In the genomic region with DNA sequence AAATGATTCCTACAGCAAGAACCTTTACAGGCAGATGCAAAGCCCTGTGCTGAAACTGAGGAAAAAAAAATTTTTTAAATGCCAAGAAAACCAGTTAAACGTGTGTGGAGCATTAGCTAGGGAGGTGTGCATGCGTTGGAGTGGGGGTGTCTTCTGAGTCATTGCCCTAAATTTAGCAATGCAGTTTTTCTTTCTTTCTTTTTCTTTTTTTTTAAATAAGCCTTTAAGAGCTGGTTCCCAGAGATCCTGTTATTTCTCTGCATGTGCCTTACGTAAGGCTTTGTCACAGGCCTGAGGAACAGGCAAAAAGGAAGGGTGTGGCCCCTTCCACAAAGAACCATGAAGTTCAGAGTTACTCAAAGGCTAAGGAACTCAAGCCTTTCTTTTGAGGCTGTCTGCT, we compare ENCODE assay signal across 16 mouse cellular contexts. TPM values are rescaled to one million over a fixed set of nuclear protein-coding genes. Genes with fewer than 3 reads are reported as not detected.
DNase-seq lines count a peak whose midpoint lies in the region; ATAC-seq and TF ChIP-seq lines count a peak whose summit lies in the region.
"Had no signal": no experiment of that assay in that cellular context is flagged by ENCODE, and none has a peak within 500 bp of the region (broad histone marks: within the 10 kb centered on the region; RNA-seq: fewer than 3 reads in every experiment).

No protein-coding gene starts in this region.

- H3K4me3 ChIP-seq in hindbrain, embryonic 13.5 days = no peak overlapping the region
- no peak overlapping the region for H3K4me3 ChIP-seq in hindbrain, postnatal 0 days (ENCODE audit: low read length)
- no peak overlapping the region for H3K4me3 ChIP-seq in lung, adult 2 months (replicated peaks; ENCODE audit: extremely low read depth, low read depth, low read length)
- no peak overlapping the region for H3K4me3 ChIP-seq in left cerebral cortex, adult 2 months
- H3K4me3 ChIP-seq in forebrain, embryonic 13.5 days = no peak overlapping the region
- H3K4me3 ChIP-seq: forebrain, embryonic 12.5 days; limb, embryonic 12.5 days; midbrain, embryonic 13.5 days; neural tube, embryonic 12.5 days had no signal

- H3K27ac ChIP-seq in hindbrain, embryonic 13.5 days = 0 out of 2 replicates have a peak overlapping the region, but pooled peaks have one; percentile 1
- H3K27ac ChIP-seq in hindbrain, postnatal 0 days = no peak overlapping the region
- peak overlapping the region; percentile 84 for H3K27ac ChIP-seq in left cerebral cortex, adult 2 months
- H3K27ac ChIP-seq in forebrain, embryonic 13.5 days = no peak overlapping the region
- H3K27ac ChIP-seq: forebrain, embryonic 12.5 days; limb, embryonic 12.5 days; midbrain, embryonic 13.5 days; neural tube, embryonic 12.5 days had no signal

- TF ChIP-seq POLR2A in lung, adult 2 months (IDR thresholded peaks at IDR 0.05; ENCODE audit: borderline replicate concordance, extremely low read depth, low read depth, low read length) = no peak

- no peak for ATAC-seq in hindbrain, embryonic 13.5 days (ENCODE audit: low FRiP score)
- no peak for ATAC-seq in hindbrain, postnatal 0 days
- ATAC-seq in forebrain, embryonic 13.5 days = no peak
- ATAC-seq: CD4-positive, CD25-positive, alpha-beta regulatory T cell, adult 4 months; inflammation-experienced regulatory T-cells, adult 6 months; midbrain, embryonic 13.5 days had no signal

- H3K9me3 ChIP-seq in hindbrain, embryonic 13.5 days = no peaks in the 10 kb centered on the region
- H3K9me3 ChIP-seq in hindbrain, postnatal 0 days (ENCODE audit: low read length) = no peaks in the 10 kb centered on the region
- no peaks in the 10 kb centered on the region for H3K9me3 ChIP-seq in forebrain, embryonic 13.5 days (replicated peaks)
- H3K9me3 ChIP-seq: forebrain, embryonic 12.5 days; limb, embryonic 12.5 days; midbrain, embryonic 13.5 days; neural tube, embryonic 12.5 days had no signal

- H3K9ac ChIP-seq in hindbrain, embryonic 13.5 days = no peak overlapping the region
- no peak overlapping the region for H3K9ac ChIP-seq in hindbrain, postnatal 0 days (replicated peaks; ENCODE audit: low read length)
- H3K9ac ChIP-seq in forebrain, embryonic 13.5 days = no peak overlapping the region
- H3K9ac ChIP-seq: forebrain, embryonic 12.5 days; limb, embryonic 12.5 days; midbrain, embryonic 13.5 days; neural tube, embryonic 12.5 days had no signal

- no peak for DNase-seq in hindbrain, postnatal 0 days (ENCODE audit: low spot score)
- DNase-seq in lung, postnatal 10 days = peak; percentile 7
- DNase-seq in lung, adult 2 months = no peak
- peak in 1 of 2 experiments; percentile 33 for DNase-seq in left cerebral cortex, adult 2 months (ENCODE audit: extremely low spot score in 1 of 2, low spot score in 2 of 2)
- peak; percentile 36 to 42 for DNase-seq in right cerebral cortex, postnatal 10 days (ENCODE audit: low spot score in 2 of 2)
- DNase-seq in urinary bladder, adult 2 months (ENCODE audit: low spot score) = no peak
- DNase-seq: cerebellum, adult 9-10 months had no signal

- WGBS in hindbrain, embryonic 13.5 days = 63% methylated on average over 3 of the region's 3 CpGs
- 75% methylated on average over 3 of the region's 3 CpGs for WGBS in hindbrain, postnatal 0 days
- 26% methylated on average over 3 of the region's 3 CpGs for WGBS in lung, adult 2 months
- WGBS in forebrain, embryonic 13.5 days = 78% methylated on average over 3 of the region's 3 CpGs

- no peak for TF ChIP-seq CTCF in hindbrain, postnatal 0 days (IDR thresholded peaks at IDR 0.05; ENCODE audit: low read depth)
- TF ChIP-seq CTCF in lung, adult 2 months (IDR thresholded peaks at IDR 0.05; ENCODE audit: insufficient read depth, low read length) = no peak
- TF ChIP-seq CTCF in left cerebral cortex, adult 2 months (IDR thresholded peaks at IDR 0.05) = no peak

- H3K36me3 ChIP-seq in hindbrain, embryonic 13.5 days = no peaks in the 10 kb centered on the region
- H3K36me3 ChIP-seq in hindbrain, postnatal 0 days (ENCODE audit: insufficient read depth, low read length) = no peaks in the 10 kb centered on the region
- H3K36me3 ChIP-seq in forebrain, embryonic 13.5 days (ENCODE audit: poor library complexity, severe bottlenecking) = no peaks in the 10 kb centered on the region
- H3K36me3 ChIP-seq: forebrain, embryonic 12.5 days; limb, embryonic 12.5 days; midbrain, embryonic 13.5 days; neural tube, embryonic 12.5 days had no signal

- intact Hi-C loops in left cerebral cortex, adult 2 months (cut with DNase I) = loop anchor here (5.0 kb wide), 1 partner anchor 111 kb away; no protein-coding TSS in a partner anchor

- H3K27me3 ChIP-seq in hindbrain, embryonic 13.5 days = no peaks in the 10 kb centered on the region
- no peaks in the 10 kb centered on the region for H3K27me3 ChIP-seq in hindbrain, postnatal 0 days (ENCODE audit: insufficient read depth, low read length)
- no peaks in the 10 kb centered on the region for H3K27me3 ChIP-seq in forebrain, embryonic 13.5 days
- H3K27me3 ChIP-seq: forebrain, embryonic 12.5 days; limb, embryonic 12.5 days; midbrain, embryonic 13.5 days; neural tube, embryonic 12.5 days had no signal

- H3K4me2 ChIP-seq in hindbrain, embryonic 13.5 days = no peak overlapping the region
- no peak overlapping the region for H3K4me2 ChIP-seq in hindbrain, postnatal 0 days (ENCODE audit: low read depth, low read length)
- no peak overlapping the region for H3K4me2 ChIP-seq in forebrain, embryonic 13.5 days
- H3K4me2 ChIP-seq: forebrain, embryonic 12.5 days; limb, embryonic 12.5 days; midbrain, embryonic 13.5 days; neural tube, embryonic 12.5 days had no signal

- no peaks in the 10 kb centered on the region for H3K4me1 ChIP-seq in hindbrain, embryonic 13.5 days (replicated peaks)
- no peaks in the 10 kb centered on the region for H3K4me1 ChIP-seq in hindbrain, postnatal 0 days (ENCODE audit: insufficient read depth, low read length)
- peaks cover 3% of the 10 kb centered on the region; the same call in 1 of the 2 replicates for H3K4me1 ChIP-seq in lung, adult 2 months (ENCODE audit: control insufficient read depth, insufficient read depth, low read length)
- no peaks in the 10 kb centered on the region for H3K4me1 ChIP-seq in forebrain, embryonic 13.5 days
- H3K4me1 ChIP-seq: forebrain, embryonic 12.5 days; limb, embryonic 12.5 days had no signal

RNA-seq across cellular contexts. Expression of gene Zfp648, which starts 57.5 kb away (rescaled TPM):
- 0.26 and 0.53 TPM in 2 replicates for polyA plus RNA-seq in hindbrain, embryonic 13.5 days (2015; fragmentation: Nextera tagmentation; extraction: Ambion mirVana)
- 1.4 and 2.0 TPM in 2 replicates for total RNA-seq in hindbrain, postnatal 0 days (2014; rRNA removed)
- 0.88 and 1.2 TPM in 2 replicates for polyA plus RNA-seq in hindbrain, postnatal 0 days (2015; fragmentation: Nextera tagmentation; extraction: Ambion mirVana)
- polyA plus RNA-seq in lung, adult 2 months (2012; rRNA removed) = 0.06 TPM in 1 of 2 replicates, not detected in the other
- total RNA-seq in left cerebral cortex, adult 2 months (2021) = under 1 TPM; 0.95 to 0.96 TPM
- not detected in 2 replicates for polyA plus RNA-seq in urinary bladder, adult 2 months (2012; rRNA removed)
- polyA plus RNA-seq in forebrain, embryonic 13.5 days (2015; fragmentation: Nextera tagmentation; extraction: Ambion mirVana) = not detected in 2 replicates
- total RNA-seq: heart, postnatal 10 days had no signal
- polyA plus RNA-seq: CD4-positive, CD25-positive, alpha-beta regulatory T cell, adult 4 months; forebrain, embryonic 12.5 days; inflammation-experienced regulatory T-cells, adult 6 months; midbrain, embryonic 13.5 days had no signal

Comparison
In these comparisons a context has a peak if more than half of its experiments do, and no peak if none do; other contexts are left out.
1. H3K27ac ChIP-seq: peak in hindbrain, embryonic 13.5 days (single experiment) and left cerebral cortex, adult 2 months (single experiment); none in hindbrain, postnatal 0 days (single experiment) and forebrain, embryonic 13.5 days (single experiment).
2. DNase-seq: peak in lung, postnatal 10 days (single experiment) and right cerebral cortex, postnatal 10 days (2 of 2); none in hindbrain, postnatal 0 days (single experiment), lung, adult 2 months (single experiment) and urinary bladder, adult 2 months (single experiment).